Mouse (Mus musculus): ENCODE results near the gene Gstm4. TPM values are rescaled to one million over a fixed set of nuclear protein-coding genes. Genes with fewer than 3 reads are reported as not detected.

The Gstm4 gene
- polyA plus RNA-seq (2016; fragmentation: Nextera tagmentation; extraction: Ambion mirVana): 13.4 and 13.8 TPM in 2 replicates

- no peaks in the 10 kb centered on the region for H3K36me3 ChIP-seq
- WGBS: 6% methylated on average over 29 of the region's 29 CpGs
- peak; percentile 95 for ATAC-seq (ENCODE audit: insufficient number of reproducible peaks, low FRiP score)
These were observed at the start of gene Gstm4 for GRCm38 (mm10) chr3:108044394-108045140. Gene Gstm4 (minus strand): TSS chr3:108044894.

GRCm38 (mm10) chr3:108094146-108094545 is 49.5 kb upstream of the Gstm4 start:
- H3K9me3 ChIP-seq (replicated peaks): no peaks in the 10 kb centered on the region
- peaks cover 25% of the 10 kb centered on the region for H3K4me1 ChIP-seq (replicated peaks)
- 50% methylated on average over 1 of the region's 1 CpGs for WGBS
- no peaks in the 10 kb centered on the region for H3K36me3 ChIP-seq
- no peak for ATAC-seq (ENCODE audit: insufficient number of reproducible peaks, low FRiP score)
- H3K4me3 ChIP-seq: no peak overlapping the region
- H3K4me2 ChIP-seq: no peak overlapping the region
- H3K27ac ChIP-seq (ENCODE audit: poor library complexity, severe bottlenecking): no peak overlapping the region
- no peaks in the 10 kb centered on the region for H3K27me3 ChIP-seq (replicated peaks)
- H3K9ac ChIP-seq: no peak overlapping the region

More at GRCm38 (mm10) chr3:108044394-108045140, at the start of gene Gstm4:
- peak within 1 kb of the TSS; percentile 93 for H3K4me2 ChIP-seq
- H3K27me3 ChIP-seq (replicated peaks): peaks cover 4% of the 10 kb centered on the region; the same call in 1 of the 2 replicates
- H3K27ac ChIP-seq (ENCODE audit: poor library complexity, severe bottlenecking): peak within 1 kb of the TSS; percentile 68
- peaks cover 10% of the 10 kb centered on the region for H3K4me1 ChIP-seq (replicated peaks)
- peak within 1 kb of the TSS; percentile 65 for H3K4me3 ChIP-seq
- H3K9ac ChIP-seq: peak within 1 kb of the TSS; percentile 85
- H3K9me3 ChIP-seq (replicated peaks): no peaks in the 10 kb centered on the region

- Histone ChIP-seq H3K36me3 (no peaks in the 10 kb centered on the region), H3K4me3 (no peak overlapping the region), H3K4me1 (replicated peaks) (peaks cover 30% of the 10 kb centered on the region), H3K9ac (no peak overlapping the region), H3K27ac (ENCODE audit: poor library complexity, severe bottlenecking) (no peak overlapping the region), H3K4me2 (no peak overlapping the region), H3K27me3 (replicated peaks) (no peaks in the 10 kb centered on the region), H3K9me3 (replicated peaks) (no peaks in the 10 kb centered on the region)
- no peak for ATAC-seq (ENCODE audit: insufficient number of reproducible peaks, low FRiP score)
- WGBS: 56% methylated on average over 6 of the region's 6 CpGs
These were observed 48.6 kb upstream of the Gstm4 start for GRCm38 (mm10) chr3:108093306-108093705.

- Histone ChIP-seq H3K27ac (ENCODE audit: poor library complexity, severe bottlenecking) (no peak within 1 kb of the TSS), H3K9ac (no peak within 1 kb of the TSS), H3K4me2 (no peak within 1 kb of the TSS), H3K4me1 (replicated peaks) (peaks cover 30% of the 10 kb centered on the region), H3K4me3 (no peak within 1 kb of the TSS), H3K9me3 (replicated peaks) (no peaks in the 10 kb centered on the region), H3K27me3 (replicated peaks) (no peaks in the 10 kb centered on the region), H3K36me3 (no peaks in the 10 kb centered on the region)
- WGBS: 78% methylated on average over 15 of the region's 15 CpGs
- no peak for ATAC-seq (ENCODE audit: insufficient number of reproducible peaks, low FRiP score)
These were observed 47.9 kb upstream of the Gstm4 start, which contains the start of gene Gnat2 for GRCm38 (mm10) chr3:108092536-108093115. Gene Gnat2 (plus strand): TSS chr3:108092789.

- H3K9me3 ChIP-seq (replicated peaks): no peaks in the 10 kb centered on the region
- H3K9ac ChIP-seq: no peak overlapping the region
- H3K27ac ChIP-seq (ENCODE audit: poor library complexity, severe bottlenecking): no peak overlapping the region
- 68% methylated on average over 6 of the region's 6 CpGs for WGBS
- ATAC-seq (ENCODE audit: insufficient number of reproducible peaks, low FRiP score): no peak
- no peak overlapping the region for H3K4me2 ChIP-seq
- no peak overlapping the region for H3K4me3 ChIP-seq
- no peaks in the 10 kb centered on the region for H3K36me3 ChIP-seq
- no peaks in the 10 kb centered on the region for H3K27me3 ChIP-seq (replicated peaks)
- peaks cover 35% of the 10 kb centered on the region for H3K4me1 ChIP-seq (replicated peaks)
These were observed 47.3 kb upstream of the Gstm4 start for GRCm38 (mm10) chr3:108092030-108092429.

DNA sequence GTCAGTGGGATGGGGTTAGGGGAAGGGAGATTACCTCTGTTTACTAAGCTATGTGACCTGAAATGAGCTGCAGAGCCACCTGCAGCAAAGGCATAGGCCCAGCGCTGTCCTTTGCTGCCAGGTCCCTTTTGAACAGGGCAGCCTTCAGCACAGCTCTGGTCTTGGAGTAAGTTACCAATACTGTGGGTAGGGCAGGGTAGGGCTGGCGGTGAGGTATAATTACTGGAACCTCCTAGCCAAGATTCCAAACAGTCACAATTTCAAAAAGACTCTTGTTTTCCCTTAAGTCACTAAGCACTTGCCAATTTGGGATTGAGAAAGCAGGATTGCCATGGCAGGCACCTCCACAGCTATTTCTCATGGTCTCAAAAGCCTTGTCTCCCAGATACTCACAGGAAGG is 45.9 kb upstream of the Gstm4 start:
- no peak for ATAC-seq (ENCODE audit: insufficient number of reproducible peaks, low FRiP score)
- Histone ChIP-seq H3K4me3 (no peak overlapping the region), H3K4me1 (replicated peaks) (peaks cover 34% of the 10 kb centered on the region), H3K9me3 (replicated peaks) (no peaks in the 10 kb centered on the region), H3K9ac (no peak overlapping the region), H3K36me3 (no peaks in the 10 kb centered on the region), H3K27ac (ENCODE audit: poor library complexity, severe bottlenecking) (no peak overlapping the region), H3K4me2 (no peak overlapping the region), H3K27me3 (replicated peaks) (no peaks in the 10 kb centered on the region)
- WGBS: 87% methylated on average over 2 of the region's 2 CpGs

DNA sequence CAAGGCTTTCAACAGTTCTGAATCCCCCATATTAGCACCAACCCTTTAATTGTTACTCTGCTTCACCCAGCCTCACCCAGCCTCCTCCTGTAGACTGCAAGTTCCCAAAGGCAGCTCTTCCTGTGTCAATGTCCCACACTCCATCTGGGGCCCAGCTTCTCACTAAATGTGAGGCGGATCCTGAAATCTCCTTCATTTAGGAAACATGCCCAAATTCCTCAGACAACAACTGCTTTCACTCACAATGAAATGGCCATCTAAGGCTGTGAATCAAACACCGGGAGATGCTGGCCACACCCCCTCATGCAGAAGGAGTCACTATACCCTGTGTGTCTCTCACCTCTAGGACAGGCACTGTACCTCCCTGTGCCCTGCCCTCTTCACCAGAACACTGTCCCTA is 45.2 kb upstream of the Gstm4 start:
- Histone ChIP-seq H3K9ac (no peak overlapping the region), H3K4me1 (replicated peaks) (peaks cover 34% of the 10 kb centered on the region), H3K36me3 (no peaks in the 10 kb centered on the region), H3K9me3 (replicated peaks) (no peaks in the 10 kb centered on the region), H3K4me2 (no peak overlapping the region), H3K4me3 (no peak overlapping the region), H3K27me3 (replicated peaks) (no peaks in the 10 kb centered on the region), H3K27ac (ENCODE audit: poor library complexity, severe bottlenecking) (no peak overlapping the region)
- no peak for ATAC-seq (ENCODE audit: insufficient number of reproducible peaks, low FRiP score)
- 49% methylated on average over 2 of the region's 2 CpGs for WGBS

DNA sequence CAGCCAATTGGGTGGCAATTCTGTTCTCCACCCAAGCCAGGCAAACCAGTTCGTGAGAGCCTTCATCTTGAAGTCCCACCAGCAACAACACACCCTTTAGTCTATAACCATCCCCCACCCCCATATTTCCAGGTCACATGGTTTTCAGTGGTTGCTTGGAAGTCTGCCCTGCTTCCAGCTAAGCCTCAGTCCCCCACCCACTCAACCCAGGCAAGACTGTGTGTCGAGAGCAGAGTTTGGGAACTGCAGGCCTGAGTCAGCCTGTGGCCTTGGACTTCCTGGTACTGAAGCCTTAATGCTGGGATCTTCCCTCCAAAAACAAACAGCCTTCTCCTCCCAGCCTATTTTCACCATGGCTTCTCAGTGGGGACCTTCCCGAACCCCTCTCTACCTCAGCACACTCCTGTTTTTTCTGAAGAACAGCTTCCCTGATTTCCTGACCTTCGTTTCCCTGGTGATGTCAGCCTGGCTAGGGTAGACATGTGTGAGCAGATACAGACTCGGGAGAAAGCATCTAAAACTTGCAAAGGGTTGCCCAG is 44.2 kb upstream of the Gstm4 start:
- no peaks in the 10 kb centered on the region for H3K9me3 ChIP-seq (replicated peaks)
- WGBS: 31% methylated on average over 5 of the region's 5 CpGs
- peaks cover 39% of the 10 kb centered on the region for H3K4me1 ChIP-seq (replicated peaks)
- H3K9ac ChIP-seq: no peak overlapping the region
- H3K4me2 ChIP-seq: no peak overlapping the region
- no peaks in the 10 kb centered on the region for H3K27me3 ChIP-seq (replicated peaks)
- no peaks in the 10 kb centered on the region for H3K36me3 ChIP-seq
- ATAC-seq (ENCODE audit: insufficient number of reproducible peaks, low FRiP score): no peak
- H3K27ac ChIP-seq (ENCODE audit: poor library complexity, severe bottlenecking): no peak overlapping the region
- H3K4me3 ChIP-seq: no peak overlapping the region

DNA sequence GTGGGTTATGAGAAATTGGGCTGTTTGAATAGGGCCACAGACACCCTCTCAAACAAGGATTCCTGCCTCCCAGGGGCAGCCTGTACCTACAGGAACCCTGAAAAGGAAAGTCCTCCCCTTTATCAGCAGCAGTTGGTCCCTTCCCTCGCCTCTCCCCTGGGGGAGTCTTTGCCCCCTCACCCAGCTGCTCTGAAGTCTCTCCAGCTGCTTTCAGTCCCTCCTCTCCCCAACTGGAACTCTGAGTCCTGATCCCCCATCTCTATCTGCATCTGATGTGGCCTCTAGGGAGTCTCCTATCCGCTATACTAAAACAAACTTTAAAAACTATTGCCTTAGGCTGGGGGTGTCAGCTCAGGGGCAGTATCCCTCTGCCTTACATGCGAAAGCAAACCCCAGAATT is 42.6 kb upstream of the Gstm4 start:
- no peak overlapping the region for H3K27ac ChIP-seq (ENCODE audit: poor library complexity, severe bottlenecking)
- WGBS: 69% methylated on average over 3 of the region's 3 CpGs
- no peaks in the 10 kb centered on the region for H3K9me3 ChIP-seq (replicated peaks)
- peak overlapping the region; percentile 98 for H3K4me2 ChIP-seq
- H3K4me1 ChIP-seq (replicated peaks): peaks cover 50% of the 10 kb centered on the region
- H3K4me3 ChIP-seq: no peak overlapping the region
- no peak for ATAC-seq (ENCODE audit: insufficient number of reproducible peaks, low FRiP score)
- H3K27me3 ChIP-seq (replicated peaks): no peaks in the 10 kb centered on the region
- no peaks in the 10 kb centered on the region for H3K36me3 ChIP-seq
- no peak overlapping the region for H3K9ac ChIP-seq

DNA sequence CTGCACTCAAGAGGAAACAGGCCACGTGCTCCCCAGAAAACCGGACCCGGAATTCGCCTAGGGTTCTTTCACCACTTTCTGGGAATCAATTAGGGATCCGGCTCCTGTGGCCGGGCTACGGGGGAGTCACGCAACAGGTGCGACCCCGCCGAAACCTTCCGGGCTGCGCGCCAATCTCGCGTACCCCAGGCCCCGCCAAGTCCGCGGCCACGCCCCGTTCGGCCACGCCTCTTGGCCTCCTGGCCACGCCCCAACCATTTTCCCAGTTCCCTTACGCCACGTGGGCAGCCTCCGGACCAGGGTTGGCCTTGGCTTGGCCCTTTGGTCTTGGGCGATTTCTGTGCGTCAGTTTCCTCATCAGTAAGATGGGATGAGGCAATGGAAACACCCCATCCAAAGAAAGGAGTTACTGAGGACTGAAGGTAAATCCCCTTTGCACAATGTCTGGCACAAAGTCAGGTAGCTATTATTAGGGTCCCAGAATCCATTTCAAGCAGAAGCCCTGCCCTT is 41.8 kb upstream of the Gstm4 start, which contains the start of gene Ampd2:
TSS of gene Ampd2 (minus strand) at position 182 of the 510 bp plus-strand sequence.
- peak; percentile 77 for ATAC-seq (ENCODE audit: insufficient number of reproducible peaks, low FRiP score)
- Histone ChIP-seq H3K36me3 (no peaks in the 10 kb centered on the region), H3K4me3 (peak within 1 kb of the TSS; percentile 77), H3K27ac (ENCODE audit: poor library complexity, severe bottlenecking) (peak within 1 kb of the TSS; percentile 90), H3K27me3 (replicated peaks) (no peaks in the 10 kb centered on the region), H3K4me2 (peak within 1 kb of the TSS; percentile 98), H3K9ac (peak within 1 kb of the TSS; percentile 83), H3K9me3 (replicated peaks) (no peaks in the 10 kb centered on the region), H3K4me1 (replicated peaks) (peaks cover 58% of the 10 kb centered on the region)
- under 1% methylated on average over 29 of the region's 29 CpGs for WGBS

Data from heart, embryonic 12.5 days (tissue).